Mouse (Mus musculus): ENCODE results near the gene Ptprk.
A peak's percentile ranks its signal among the peaks of the same experiment; 100 is the strongest.

The Ptprk gene

GRCm38 (mm10) chr10:28184675-28185074 lies 110.1 kb downstream of the Ptprk start:
- no peak for DNase-seq (ENCODE audit: low read depth, low spot score)

GRCm38 (mm10) chr10:28185326-28185725 lies 110.7 kb downstream of the Ptprk start:
- peak; percentile 39 for DNase-seq (ENCODE audit: low read depth, low spot score)

GRCm38 (mm10) chr10:28186018-28186800 lies 111.6 kb downstream of the Ptprk start:
- DNase-seq (ENCODE audit: low read depth, low spot score) = no peak

GRCm38 (mm10) chr10:28191440-28191839 lies 116.8 kb downstream of the Ptprk start:
- no peak for DNase-seq (ENCODE audit: low read depth, low spot score)

GRCm38 (mm10) chr10:28193630-28194029 lies 119.0 kb downstream of the Ptprk start:
- DNase-seq (ENCODE audit: low read depth, low spot score) = no peak

GRCm38 (mm10) chr10:28200609-28201008 lies 126.0 kb downstream of the Ptprk start:
- DNase-seq (ENCODE audit: low read depth, low spot score) = no peak

GRCm38 (mm10) chr10:28209394-28209793 lies 134.8 kb downstream of the Ptprk start:
- DNase-seq (ENCODE audit: low read depth, low spot score) = no peak

GRCm38 (mm10) chr10:28212083-28212482 lies 137.5 kb downstream of the Ptprk start:
- DNase-seq (ENCODE audit: low read depth, low spot score) = peak; percentile 65

GRCm38 (mm10) chr10:28215153-28215552 lies 140.5 kb downstream of the Ptprk start:
- DNase-seq (ENCODE audit: low read depth, low spot score) = no peak

GRCm38 (mm10) chr10:28223602-28224001 lies 149.0 kb downstream of the Ptprk start:
- DNase-seq (ENCODE audit: low read depth, low spot score) = no peak

GRCm38 (mm10) chr10:28224376-28224775 lies 149.8 kb downstream of the Ptprk start:
- DNase-seq (ENCODE audit: low read depth, low spot score) = no peak

GRCm38 (mm10) chr10:28225536-28226075 lies 151.0 kb downstream of the Ptprk start:
- peak; percentile 15 for DNase-seq (ENCODE audit: low read depth, low spot score)

GRCm38 (mm10) chr10:28227732-28228131 lies 153.1 kb downstream of the Ptprk start:
- no peak for DNase-seq (ENCODE audit: low read depth, low spot score)

- DNase-seq (ENCODE audit: low read depth, low spot score) = no peak
Observed at GRCm38 (mm10) chr10:28228208-28228607, 153.6 kb downstream of the Ptprk start.

- peak; percentile 72 for DNase-seq (ENCODE audit: low read depth, low spot score)
Observed at GRCm38 (mm10) chr10:28232273-28233167, 157.9 kb downstream of the Ptprk start.

- DNase-seq (ENCODE audit: low read depth, low spot score) = no peak
Observed at GRCm38 (mm10) chr10:28249047-28249446, 174.4 kb downstream of the Ptprk start.

- no peak for DNase-seq (ENCODE audit: low read depth, low spot score)
Observed at GRCm38 (mm10) chr10:28251385-28251784, 176.8 kb downstream of the Ptprk start.

GRCm38 (mm10) chr10:28260651-28261050 lies 186.0 kb downstream of the Ptprk start:
- DNase-seq (ENCODE audit: low read depth, low spot score) = peak; percentile 38

- DNase-seq (ENCODE audit: low read depth, low spot score) = no peak
Observed at GRCm38 (mm10) chr10:28262159-28262558, 187.5 kb downstream of the Ptprk start.

- DNase-seq (ENCODE audit: low read depth, low spot score) = no peak
Observed at GRCm38 (mm10) chr10:28263546-28263945, 188.9 kb downstream of the Ptprk start.

- no peak for DNase-seq (ENCODE audit: low read depth, low spot score)
Observed at GRCm38 (mm10) chr10:28270273-28270672, 195.7 kb downstream of the Ptprk start.
